Mouse (Mus musculus): ENCODE measurements at regions not wholly inside any gene's neighbourhood (a gene's known extent, or its start where the extent isn't known, plus 50 kb on each side); places are given as distances from the start of the nearest gene placed in this dataset.
"Not testable (repeated sequence)": the region's sequence is repeated elsewhere in the genome, so short reads cannot be mapped to it uniquely, and the experiment has no call there.

DNA sequence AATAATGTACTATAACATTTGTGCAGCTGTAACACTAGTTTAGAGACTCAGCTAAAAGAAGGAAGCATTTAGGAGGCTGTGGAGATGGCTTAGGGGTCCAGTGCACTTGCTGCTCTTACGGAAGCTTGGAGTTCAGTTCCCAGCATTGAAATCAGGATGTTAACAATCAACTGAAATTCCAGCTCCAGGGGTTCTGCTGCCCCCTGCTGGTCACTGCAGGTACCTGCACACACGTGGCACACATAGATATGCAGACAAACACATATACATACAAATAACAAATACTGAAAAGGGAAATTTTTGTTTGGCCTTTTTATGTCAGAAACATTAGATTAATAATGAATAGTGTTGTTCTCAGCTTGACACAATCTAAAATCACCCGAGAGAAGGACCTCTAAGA, 322.5 kb downstream of the Ajap1 start:
- no peak overlapping the region for H3K9ac ChIP-seq (ENCODE audit: low read length)
- no peaks in the 10 kb centered on the region for H3K36me3 ChIP-seq (ENCODE audit: control insufficient read depth, insufficient read depth, low read length)
- no peak overlapping the region for H3K27ac ChIP-seq (ENCODE audit: low read depth, low read length)
- WGBS = 92% methylated on average over 3 of the region's 3 CpGs
- H3K27me3 ChIP-seq (ENCODE audit: control insufficient read depth, insufficient read depth, low read length) = no peaks in the 10 kb centered on the region
- H3K9me3 ChIP-seq (ENCODE audit: control insufficient read depth, low read length) = peaks cover 2% of the 10 kb centered on the region; the same call in 1 of the 2 replicates
- no peak overlapping the region for H3K4me3 ChIP-seq (ENCODE audit: low read depth, low read length)
- no peak overlapping the region for H3K4me2 ChIP-seq
- no peak for DNase-seq (ENCODE audit: low spot score, missing footprints)
- no peak for ATAC-seq (ENCODE audit: low FRiP score)
- H3K4me1 ChIP-seq (ENCODE audit: control insufficient read depth, insufficient read depth, low read length) = no peaks in the 10 kb centered on the region

GRCm38 (mm10) chr4:153157572-153157971, 325.0 kb downstream of the Ajap1 start:
- WGBS = 95% methylated on average over 3 of the region's 3 CpGs
- Histone ChIP-seq H3K36me3 (ENCODE audit: control insufficient read depth, insufficient read depth, low read length) (no peaks in the 10 kb centered on the region), H3K9me3 (ENCODE audit: control insufficient read depth, low read length) (peaks cover 2% of the 10 kb centered on the region; the same call in 1 of the 2 replicates), H3K9ac (ENCODE audit: low read length) (no peak overlapping the region), H3K4me1 (ENCODE audit: control insufficient read depth, insufficient read depth, low read length) (no peaks in the 10 kb centered on the region), H3K27me3 (ENCODE audit: control insufficient read depth, insufficient read depth, low read length) (no peaks in the 10 kb centered on the region), H3K4me3 (ENCODE audit: low read depth, low read length) (no peak overlapping the region), H3K27ac (ENCODE audit: low read depth, low read length) (no peak overlapping the region), H3K4me2 (no peak overlapping the region)
- ATAC-seq (ENCODE audit: low FRiP score) (no peak), DNase-seq (ENCODE audit: low spot score, missing footprints) (no peak)

- not testable (repeated sequence) for H3K27me3 ChIP-seq (ENCODE audit: control insufficient read depth, insufficient read depth, low read length); DNase-seq (ENCODE audit: low spot score, missing footprints); H3K4me1 ChIP-seq (ENCODE audit: control insufficient read depth, insufficient read depth, low read length); H3K9ac ChIP-seq (ENCODE audit: low read length); H3K4me2 ChIP-seq; H3K9me3 ChIP-seq (ENCODE audit: control insufficient read depth, low read length); H3K4me3 ChIP-seq (ENCODE audit: low read depth, low read length); H3K27ac ChIP-seq (ENCODE audit: low read depth, low read length); H3K36me3 ChIP-seq (ENCODE audit: control insufficient read depth, insufficient read depth, low read length)
- peak; percentile 80; the same call in 1 of the 2 replicates for ATAC-seq (ENCODE audit: low FRiP score)
Observed at GRCm38 (mm10) chr4:153152923-153153322, 329.7 kb downstream of the Ajap1 start.

- no peaks in the 10 kb centered on the region for H3K27me3 ChIP-seq (ENCODE audit: control insufficient read depth, insufficient read depth, low read length)
- 92% methylated on average over 13 of the region's 13 CpGs for WGBS
- no peaks in the 10 kb centered on the region for H3K4me1 ChIP-seq (ENCODE audit: control insufficient read depth, insufficient read depth, low read length)
- H3K4me2 ChIP-seq = no peak overlapping the region
- no peak for ATAC-seq (ENCODE audit: low FRiP score)
- no peaks in the 10 kb centered on the region; the same call in 1 of the 2 replicates for H3K9me3 ChIP-seq (ENCODE audit: control insufficient read depth, low read length)
- H3K27ac ChIP-seq (ENCODE audit: low read depth, low read length) = no peak overlapping the region
- H3K9ac ChIP-seq (ENCODE audit: low read length) = no peak overlapping the region
- H3K4me3 ChIP-seq (ENCODE audit: low read depth, low read length) = no peak overlapping the region
- H3K36me3 ChIP-seq (ENCODE audit: control insufficient read depth, insufficient read depth, low read length) = no peaks in the 10 kb centered on the region
- DNase-seq (ENCODE audit: low spot score, missing footprints) = no peak
Observed at GRCm38 (mm10) chr4:153133147-153133546, 349.5 kb downstream of the Ajap1 start.

DNA sequence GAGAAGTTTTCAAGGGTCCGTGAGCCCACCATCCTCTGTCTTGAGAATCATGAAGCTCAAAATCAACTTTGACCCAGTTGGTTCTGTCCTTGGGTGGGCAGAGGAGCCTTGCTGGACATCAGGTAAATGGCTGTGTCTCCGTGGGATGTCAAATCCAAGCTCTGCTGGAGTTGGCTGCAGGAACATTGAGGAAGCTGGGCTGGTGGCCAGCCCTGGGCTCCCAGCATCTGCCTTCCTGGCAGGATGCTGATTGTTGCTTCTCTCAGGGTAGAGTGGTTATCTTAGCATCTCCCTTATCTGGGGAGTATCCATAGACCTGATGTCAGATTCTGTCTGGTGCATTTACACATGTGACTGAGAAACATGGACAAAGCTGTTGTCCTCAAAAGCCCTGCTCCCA, 353.3 kb downstream of the Ajap1 start:
- Histone ChIP-seq H3K27me3 (ENCODE audit: control insufficient read depth, insufficient read depth, low read length) (no peaks in the 10 kb centered on the region), H3K36me3 (ENCODE audit: control insufficient read depth, insufficient read depth, low read length) (no peaks in the 10 kb centered on the region), H3K27ac (ENCODE audit: low read depth, low read length) (no peak overlapping the region), H3K9ac (ENCODE audit: low read length) (no peak overlapping the region), H3K9me3 (ENCODE audit: control insufficient read depth, low read length) (no peaks in the 10 kb centered on the region; the same call in 1 of the 2 replicates), H3K4me1 (ENCODE audit: control insufficient read depth, insufficient read depth, low read length) (no peaks in the 10 kb centered on the region), H3K4me2 (no peak overlapping the region), H3K4me3 (ENCODE audit: low read depth, low read length) (no peak overlapping the region)
- WGBS = 92% methylated on average over 2 of the region's 2 CpGs
- DNase-seq (ENCODE audit: low spot score, missing footprints) = no peak
- ATAC-seq (ENCODE audit: low FRiP score) = no peak

DNA sequence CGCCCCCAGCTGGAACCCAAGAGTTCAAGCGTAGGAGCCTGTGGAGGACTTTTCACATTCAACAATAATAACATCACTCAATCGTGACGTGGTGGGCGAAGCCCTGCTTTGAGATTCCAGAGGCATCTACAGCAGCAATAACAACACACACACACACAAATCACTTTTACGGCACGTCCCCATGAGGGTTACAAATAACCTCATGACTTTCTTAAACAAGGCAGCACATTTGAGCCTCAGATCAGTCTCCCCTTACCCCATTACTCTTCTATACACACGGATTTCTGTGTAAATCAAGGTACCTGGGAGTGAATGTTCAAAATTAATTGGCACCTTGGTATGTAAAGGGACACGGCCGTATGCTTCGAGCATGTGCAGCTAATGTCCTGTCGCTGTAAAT, 354.4 kb downstream of the Ajap1 start:
- ATAC-seq (ENCODE audit: low FRiP score) = no peak
- no peaks in the 10 kb centered on the region; the same call in 1 of the 2 replicates for H3K9me3 ChIP-seq (ENCODE audit: control insufficient read depth, low read length)
- no peak overlapping the region for H3K9ac ChIP-seq (ENCODE audit: low read length)
- H3K4me3 ChIP-seq (ENCODE audit: low read depth, low read length) = no peak overlapping the region
- H3K4me2 ChIP-seq = no peak overlapping the region
- 92% methylated on average over 12 of the region's 12 CpGs for WGBS
- no peaks in the 10 kb centered on the region for H3K4me1 ChIP-seq (ENCODE audit: control insufficient read depth, insufficient read depth, low read length)
- no peak overlapping the region for H3K27ac ChIP-seq (ENCODE audit: low read depth, low read length)
- DNase-seq (ENCODE audit: low spot score, missing footprints) = no peak
- no peaks in the 10 kb centered on the region for H3K27me3 ChIP-seq (ENCODE audit: control insufficient read depth, insufficient read depth, low read length)
- H3K36me3 ChIP-seq (ENCODE audit: control insufficient read depth, insufficient read depth, low read length) = no peaks in the 10 kb centered on the region

DNA sequence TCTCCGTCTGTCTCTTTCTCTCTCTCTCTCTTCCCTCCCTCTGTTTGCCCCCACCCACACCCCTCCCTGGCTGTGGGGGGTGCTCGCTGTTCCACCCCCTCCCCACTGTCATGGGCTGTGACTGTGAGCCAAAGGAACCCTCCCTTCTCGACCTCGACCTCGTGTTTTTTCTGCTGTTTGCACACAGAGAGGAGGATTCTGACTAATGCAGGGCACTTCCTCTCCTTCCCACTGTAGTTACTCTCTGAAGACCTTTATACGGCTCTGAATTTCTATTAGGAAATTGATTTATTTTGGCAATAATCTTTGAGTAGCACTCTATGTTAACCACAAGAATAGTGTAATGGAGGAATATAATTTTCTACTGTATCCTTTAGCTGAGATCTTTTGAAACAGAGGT, 362.1 kb downstream of the Ajap1 start:
- WGBS = 72% methylated on average over 6 of the region's 6 CpGs
- Histone ChIP-seq H3K27me3 (ENCODE audit: control insufficient read depth, insufficient read depth, low read length) (no peaks in the 10 kb centered on the region), H3K4me3 (ENCODE audit: low read depth, low read length) (no peak overlapping the region), H3K9ac (ENCODE audit: low read length) (no peak overlapping the region), H3K4me2 (no peak overlapping the region), H3K9me3 (ENCODE audit: control insufficient read depth, low read length) (no peaks in the 10 kb centered on the region), H3K36me3 (ENCODE audit: control insufficient read depth, insufficient read depth, low read length) (no peaks in the 10 kb centered on the region), H3K27ac (ENCODE audit: low read depth, low read length) (no peak overlapping the region), H3K4me1 (ENCODE audit: control insufficient read depth, insufficient read depth, low read length) (no peaks in the 10 kb centered on the region)
- ATAC-seq (ENCODE audit: low FRiP score) (no peak), DNase-seq (ENCODE audit: low spot score, missing footprints) (no peak)

- WGBS = 67% methylated on average over 4 of the region's 4 CpGs
- Histone ChIP-seq H3K27me3 (ENCODE audit: control insufficient read depth, insufficient read depth, low read length) (no peaks in the 10 kb centered on the region), H3K4me3 (ENCODE audit: low read depth, low read length) (no peak overlapping the region), H3K27ac (ENCODE audit: low read depth, low read length) (no peak overlapping the region), H3K4me1 (ENCODE audit: control insufficient read depth, insufficient read depth, low read length) (no peaks in the 10 kb centered on the region), H3K4me2 (no peak overlapping the region), H3K9ac (ENCODE audit: low read length) (no peak overlapping the region), H3K36me3 (ENCODE audit: control insufficient read depth, insufficient read depth, low read length) (no peaks in the 10 kb centered on the region), H3K9me3 (ENCODE audit: control insufficient read depth, low read length) (no peaks in the 10 kb centered on the region)
- ATAC-seq (ENCODE audit: low FRiP score) (no peak), DNase-seq (ENCODE audit: low spot score, missing footprints) (no peak)
Observed at GRCm38 (mm10) chr4:153119647-153120102, 362.9 kb downstream of the Ajap1 start.

GRCm38 (mm10) chr4:153118824-153119646, 363.6 kb downstream of the Ajap1 start:
- H3K9ac ChIP-seq (ENCODE audit: low read length) = no peak overlapping the region
- no peaks in the 10 kb centered on the region for H3K4me1 ChIP-seq (ENCODE audit: control insufficient read depth, insufficient read depth, low read length)
- no peaks in the 10 kb centered on the region for H3K36me3 ChIP-seq (ENCODE audit: control insufficient read depth, insufficient read depth, low read length)
- H3K4me3 ChIP-seq (ENCODE audit: low read depth, low read length) = no peak overlapping the region
- no peak for ATAC-seq (ENCODE audit: low FRiP score)
- H3K9me3 ChIP-seq (ENCODE audit: control insufficient read depth, low read length) = no peaks in the 10 kb centered on the region
- no peak overlapping the region for H3K27ac ChIP-seq (ENCODE audit: low read depth, low read length)
- no peak for DNase-seq (ENCODE audit: low spot score, missing footprints)
- H3K27me3 ChIP-seq (ENCODE audit: control insufficient read depth, insufficient read depth, low read length) = no peaks in the 10 kb centered on the region
- 58% methylated on average over 14 of the region's 14 CpGs for WGBS
- no peak overlapping the region for H3K4me2 ChIP-seq
